Comparison of ENCODE assay signal across 28 mouse cellular contexts in genomic region chr12:26465600-26465999, GRCm38 (mm10). TPM values are rescaled to one million over a fixed set of nuclear protein-coding genes. Genes with fewer than 3 reads are reported as not detected.
DNase-seq lines count a peak whose midpoint lies in the region; ATAC-seq and TF ChIP-seq lines count a peak whose summit lies in the region.
"Had no signal": no experiment of that assay in that cellular context is flagged by ENCODE, and none has a peak within 500 bp of the region (broad histone marks: within the 10 kb centered on the region; RNA-seq: fewer than 3 reads in every experiment).

No protein-coding gene starts in this region.

- no peak overlapping the region for H3K4me3 ChIP-seq in kidney, postnatal 0 days (replicated peaks; ENCODE audit: low read depth, low read length)
- no peak overlapping the region for H3K4me3 ChIP-seq in lung, postnatal 0 days (ENCODE audit: low read depth, low read length)
- H3K4me3 ChIP-seq: forebrain, embryonic 13.5 days; hindbrain, embryonic 12.5 days; kidney, embryonic 15.5 days; limb, embryonic 12.5 days; midbrain, embryonic 12.5 days; neural tube, embryonic 15.5 days had no signal

- H3K4me1 ChIP-seq in kidney, postnatal 0 days (replicated peaks; ENCODE audit: insufficient read depth, low read length): peaks cover 2% of the 10 kb centered on the region; the same call in 1 of the 2 replicates
- H3K4me1 ChIP-seq in lung, postnatal 0 days (ENCODE audit: insufficient read depth, low read depth, low read length): peaks cover 4% of the 10 kb centered on the region; the same call in 1 of the 2 replicates

- 63% methylated on average over 5 of the region's 5 CpGs for WGBS in kidney, postnatal 0 days
- 62% methylated on average over 5 of the region's 5 CpGs for WGBS in lung, postnatal 0 days

- H3K36me3 ChIP-seq in kidney, postnatal 0 days (ENCODE audit: insufficient read depth, low read length): no peaks in the 10 kb centered on the region
- no peaks in the 10 kb centered on the region for H3K36me3 ChIP-seq in lung, postnatal 0 days (ENCODE audit: insufficient read depth, low read length)
- H3K36me3 ChIP-seq: hindbrain, embryonic 12.5 days; kidney, embryonic 15.5 days; limb, embryonic 12.5 days; midbrain, embryonic 12.5 days; neural tube, embryonic 15.5 days had no signal

- no peak for TF ChIP-seq EP300 in lung, postnatal 0 days (IDR thresholded peaks at IDR 0.05)

- H3K27me3 ChIP-seq in kidney, postnatal 0 days (ENCODE audit: insufficient read depth, low read length): no peaks in the 10 kb centered on the region
- no peaks in the 10 kb centered on the region for H3K27me3 ChIP-seq in lung, postnatal 0 days (replicated peaks; ENCODE audit: insufficient read depth, low read length)
- H3K27me3 ChIP-seq: forebrain, embryonic 13.5 days; hindbrain, embryonic 12.5 days; kidney, embryonic 15.5 days; midbrain, embryonic 12.5 days; neural tube, embryonic 15.5 days; Patski had no signal

- peak; percentile 82 for DNase-seq in heart, adult 11 months
- no peak for DNase-seq in heart, postnatal 14 days
- DNase-seq in kidney, postnatal 0 days (ENCODE audit: low spot score): peak; percentile 53
- DNase-seq in kidney, adult 11 months: no peak
- peak; percentile 27 for DNase-seq in lung, postnatal 0 days (ENCODE audit: low spot score)
- DNase-seq in lung, postnatal 4 days: no peak
- DNase-seq in urinary bladder, postnatal 14 days (ENCODE audit: low spot score): no peak
- DNase-seq: adrenal gland, postnatal 10 days; cerebellum, adult 9-10 months; cerebellum, postnatal 36 days; gastrocnemius, postnatal 25 days; heart, adult 18-20 months; heart, postnatal 36 days; kidney, postnatal 4 days; lung, postnatal 14 days; retina, postnatal 1 day; right cerebral cortex, postnatal 14 days; thymus, postnatal 14 days had no signal

- H3K9me3 ChIP-seq in kidney, postnatal 0 days (replicated peaks; ENCODE audit: low read length): no peaks in the 10 kb centered on the region
- no peaks in the 10 kb centered on the region for H3K9me3 ChIP-seq in lung, postnatal 0 days (ENCODE audit: low read length)
- H3K9me3 ChIP-seq: forebrain, embryonic 13.5 days; hindbrain, embryonic 12.5 days; kidney, embryonic 15.5 days; limb, embryonic 12.5 days; midbrain, embryonic 12.5 days; neural tube, embryonic 15.5 days had no signal

- no peak overlapping the region for H3K27ac ChIP-seq in kidney, postnatal 0 days
- H3K27ac ChIP-seq in lung, postnatal 0 days (ENCODE audit: low read length): no peak overlapping the region
- H3K27ac ChIP-seq: forebrain, embryonic 13.5 days; hindbrain, embryonic 12.5 days; hindbrain, postnatal 0 days; kidney, embryonic 15.5 days; limb, embryonic 12.5 days; midbrain, embryonic 12.5 days; neural tube, embryonic 15.5 days had no signal

- no peak for ATAC-seq in kidney, postnatal 0 days (replicated peaks; ENCODE audit: low FRiP score, low read depth)
- no peak for ATAC-seq in lung, postnatal 0 days
- ATAC-seq: forebrain, embryonic 13.5 days; hindbrain, postnatal 0 days; intestine, embryonic 16.5 days; Patski had no signal

- intact Hi-C loops in heart, postnatal 14 days (cut with DNase I): no loop called here

- H3K4me2 ChIP-seq in kidney, postnatal 0 days (ENCODE audit: low read length): no peak overlapping the region
- H3K4me2 ChIP-seq in lung, postnatal 0 days (replicated peaks; ENCODE audit: low read depth, low read length): no peak overlapping the region
- H3K4me2 ChIP-seq: forebrain, embryonic 13.5 days; hindbrain, embryonic 12.5 days; kidney, embryonic 15.5 days; limb, embryonic 12.5 days; midbrain, embryonic 12.5 days; neural tube, embryonic 15.5 days had no signal

- H3K9ac ChIP-seq in kidney, postnatal 0 days (ENCODE audit: low read depth, low read length): no peak overlapping the region
- H3K9ac ChIP-seq in lung, postnatal 0 days (replicated peaks; ENCODE audit: low read depth): no peak overlapping the region
- H3K9ac ChIP-seq: forebrain, embryonic 13.5 days; hindbrain, embryonic 12.5 days; kidney, embryonic 15.5 days; limb, embryonic 12.5 days; midbrain, embryonic 12.5 days; neural tube, embryonic 15.5 days had no signal

- peak; percentile 51; the same call in 1 of the 2 replicates for TF ChIP-seq CTCF in kidney, postnatal 0 days (IDR thresholded peaks at IDR 0.05; ENCODE audit: low read depth)
- TF ChIP-seq CTCF in lung, postnatal 0 days (IDR thresholded peaks at IDR 0.05): peak; percentile 33

RNA-seq across cellular contexts. Expression of gene Cmpk2, which starts 3.4 kb away (rescaled TPM):
- 1 to 10 TPM; 5.6 to 6.2 TPM for total RNA-seq in heart, postnatal 14 days (2021)
- 13.4 and 15.7 TPM in 2 replicates for polyA plus RNA-seq in kidney, postnatal 0 days (2015; fragmentation: Nextera tagmentation; extraction: Ambion mirVana)
- polyA plus RNA-seq in lung, postnatal 0 days (2015; fragmentation: Nextera tagmentation; extraction: Ambion mirVana): 9.8 and 9.9 TPM in 2 replicates

RNA-seq across cellular contexts. Expression of gene Rsad2, which starts 9.3 kb away (rescaled TPM):
- 10 to 100 TPM; 22.8 to 23.9 TPM for total RNA-seq in heart, postnatal 14 days (2021)
- 36.2 and 39.0 TPM in 2 replicates for polyA plus RNA-seq in kidney, postnatal 0 days (2015; fragmentation: Nextera tagmentation; extraction: Ambion mirVana)
- polyA plus RNA-seq in lung, postnatal 0 days (2015; fragmentation: Nextera tagmentation; extraction: Ambion mirVana): 11.5 and 13.3 TPM in 2 replicates

RNA-seq across cellular contexts. Expression of gene Rnf144a, which starts 50.5 kb away (rescaled TPM):
- 10 to 100 TPM; 29.9 to 31.8 TPM for total RNA-seq in heart, postnatal 14 days (2021)
- 19.2 and 21.7 TPM in 2 replicates for polyA plus RNA-seq in kidney, postnatal 0 days (2015; fragmentation: Nextera tagmentation; extraction: Ambion mirVana)
- 69.6 and 73.7 TPM in 2 replicates for polyA plus RNA-seq in lung, postnatal 0 days (2015; fragmentation: Nextera tagmentation; extraction: Ambion mirVana)
- total RNA-seq: MEL had no signal

Comparison
In these comparisons a context has a peak if more than half of its experiments do, and no peak if none do; other contexts are left out.
1. DNase-seq: peak in heart, adult 11 months (single experiment), kidney, postnatal 0 days (single experiment) and lung, postnatal 0 days (single experiment); none in heart, postnatal 14 days (0 of 2), kidney, adult 11 months (single experiment), lung, postnatal 4 days (0 of 2) and urinary bladder, postnatal 14 days (single experiment).